Mouse (Mus musculus): ENCODE measurements around the gene Wdr12.

DNA sequence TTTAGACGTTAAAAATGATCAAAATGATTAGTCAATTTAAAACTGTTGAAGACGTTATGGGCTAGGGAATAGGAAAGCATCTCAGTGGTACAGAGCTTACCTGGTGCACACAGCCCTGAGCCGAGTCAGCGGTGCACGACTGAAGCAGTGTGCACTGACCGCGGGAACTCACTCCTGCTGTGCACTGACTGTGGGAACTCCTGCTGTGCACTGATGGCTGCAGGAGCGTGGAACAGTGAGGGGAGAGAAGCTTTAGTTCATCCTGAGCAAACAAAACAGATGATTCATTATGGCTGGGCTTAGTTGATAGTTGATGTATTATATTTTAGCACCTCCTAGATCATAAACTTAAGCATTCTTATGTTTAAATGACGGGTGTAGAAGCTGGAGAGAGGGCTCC, 38.9 kb upstream of the Wdr12 start:
- no peak for TF ChIP-seq POLR2AphosphoS2 (IDR thresholded peaks at IDR 0.05; ENCODE audit: low read length)
- TF ChIP-seq ZNF384 (IDR thresholded peaks at IDR 0.05; ENCODE audit: low read depth, low read length), result no peak
- no peak for TF ChIP-seq EP300 (IDR thresholded peaks at IDR 0.05; ENCODE audit: low read depth in 1 of 2, low read length in 2 of 2)
- TF ChIP-seq TAL1 (IDR thresholded peaks at IDR 0.05; ENCODE audit: low read length), result no peak
- TF ChIP-seq GATA1 (IDR thresholded peaks at IDR 0.05; ENCODE audit: low read depth, low read length), result no peak
- no peak for TF ChIP-seq BHLHE40 (IDR thresholded peaks at IDR 0.05; ENCODE audit: borderline replicate concordance, low read depth, low read length)
- no peak for TF ChIP-seq CHD2 (IDR thresholded peaks at IDR 0.05; ENCODE audit: low read length)
- no peak for TF ChIP-seq ELF1 (IDR thresholded peaks at IDR 0.05; ENCODE audit: low read depth, low read length)
- no peak for TF ChIP-seq CTCF (IDR thresholded peaks at IDR 0.05 in 2 of 3, conservative IDR thresholded peaks at IDR 0.05 in 1 of 3; ENCODE audit: control insufficient read depth in 1 of 3, insufficient read depth in 1 of 3, low read depth in 2 of 3, low read length in 3 of 3, poor library complexity in 1 of 3, severe bottlenecking in 1 of 3)
- no peak for TF ChIP-seq RAD21 (IDR thresholded peaks at IDR 0.05; ENCODE audit: low read depth, low read length)
- no peak for TF ChIP-seq ETS1 (IDR thresholded peaks at IDR 0.05; ENCODE audit: low read depth, low read length)

Measured in MEL (cell line).